Mouse (Mus musculus) stomach, embryonic 16.5 days (tissue): ENCODE measurements around the gene Pmpca. TPM values are rescaled to one million over a fixed set of nuclear protein-coding genes. Genes with fewer than 3 reads are reported as not detected.
A peak's percentile ranks its signal among the peaks of the same experiment; 100 is the strongest.

Experiments
- ATAC-seq: fragments of 200-750 bp; cut with Nextera tagmentation; 2 replicates; pipeline ENCODE4 v1.8.0; 2017; ENCODE audit warnings: moderate number of reproducible peaks, moderate TSS enrichment; ENCODE audit not compliant: insufficient read depth, low FRiP score
- H3K27ac ChIP-seq: fragments of 300-500 bp; sonication (generic); 2 replicates; pipeline ENCODE4 v1.5.1; 2014; ENCODE audit warnings: low read length
- H3K27me3 ChIP-seq: fragments of 300-500 bp; sonication (generic); 2 replicates; pipeline ENCODE4 v1.6.1; 2014; ENCODE audit warnings: low read length, control low read depth, mixed read lengths; ENCODE audit not compliant: control insufficient read depth, insufficient read depth
- H3K36me3 ChIP-seq: fragments of 300-500 bp; sonication (generic); 2 replicates; pipeline ENCODE4 v1.6.1; 2014; ENCODE audit warnings: low read length; ENCODE audit not compliant: control insufficient read depth, insufficient read depth
- H3K4me1 ChIP-seq: fragments of 300-500 bp; sonication (generic); 2 replicates; pipeline ENCODE4 v1.6.1; 2014; ENCODE audit warnings: low read length, control low read depth, mixed read lengths; ENCODE audit not compliant: control insufficient read depth, insufficient read depth
- H3K4me2 ChIP-seq: fragments of 300-500 bp; sonication (generic); 2 replicates; pipeline ENCODE4 v1.6.1; 2014; ENCODE audit warnings: low read depth, low read length, mixed read lengths
- H3K4me3 ChIP-seq: fragments of 300-500 bp; sonication (generic); replicated peaks from 2 replicates; pipeline ENCODE4 v1.5.1; 2014; ENCODE audit warnings: mild to moderate bottlenecking, low read length
- H3K9ac ChIP-seq: fragments of 300-500 bp; sonication (generic); 2 replicates; pipeline ENCODE4 v1.6.1; 2014; ENCODE audit warnings: low read length
- H3K9me3 ChIP-seq: fragments of 300-500 bp; sonication (generic); replicated peaks from 2 replicates; pipeline ENCODE4 v1.6.1; 2016; ENCODE audit warnings: low read length, control low read depth; ENCODE audit not compliant: control insufficient read depth
- WGBS: fragments of 180-500 bp; shearing (Covaris S2); extraction: QIAGEN DNeasy Blood & Tissue Kit; methylation state at CpG from one replicate; pipeline ENCODE4 v1.1.7; 2014; 5-methylcytosine and 5-hydroxymethylcytosine counted together
- polyA plus RNA-seq: library from polyadenylated mRNA; unstranded; fragments of >200 nt; fragmentation: Nextera tagmentation; extraction: Ambion mirVana; gene quantifications from 2 replicates; pipeline ENCODE4 v1.2.1, GENCODE M21; 2015

Gene Pmpca
- polyA plus RNA-seq, 1 experiment from 2014 or later = 97.0 TPM

- Histone ChIP-seq H3K9ac (peak overlapping the region; percentile 93), H3K4me3 (peak overlapping the region; percentile 82; the same call in 1 of the 2 replicates), H3K4me2 (peak overlapping the region; percentile 98), H3K4me1 (peaks cover 14% of the 10 kb centered on the region), H3K27me3 (no peaks in the 10 kb centered on the region), H3K9me3 (no peaks in the 10 kb centered on the region), H3K36me3 (peaks cover 6% of the 10 kb centered on the region; the same call in 1 of the 2 replicates), H3K27ac (no peak overlapping the region)
- 85% methylated on average over 11 of the region's 11 CpGs for whole genome bisulfite sequencing
- no peak for ATAC-seq
Measured at GRCm38 (mm10) chr2:26353066-26353980, 35.8 kb upstream of the Pmpca start.

- WGBS = 91% methylated on average over 4 of the region's 4 CpGs
- no peak overlapping the region for H3K4me3 ChIP-seq
- no peaks in the 10 kb centered on the region for H3K9me3 ChIP-seq
- peaks cover under 1% of the 10 kb centered on the region; the same call in 1 of the 2 replicates for H3K36me3 ChIP-seq
- no peak overlapping the region for H3K27ac ChIP-seq
- no peak overlapping the region for H3K9ac ChIP-seq
- no peak overlapping the region for H3K4me2 ChIP-seq
- no peak for ATAC-seq
- H3K27me3 ChIP-seq = no peaks in the 10 kb centered on the region
- H3K4me1 ChIP-seq = peaks cover 11% of the 10 kb centered on the region
Measured at GRCm38 (mm10) chr2:26354401-26354800, 34.7 kb upstream of the Pmpca start.

- H3K27ac ChIP-seq = no peak overlapping the region
- WGBS = 84% methylated on average over 4 of the region's 4 CpGs
- H3K4me1 ChIP-seq = peaks cover 6% of the 10 kb centered on the region
- H3K27me3 ChIP-seq = no peaks in the 10 kb centered on the region
- no peak overlapping the region for H3K4me2 ChIP-seq
- H3K36me3 ChIP-seq = no peaks in the 10 kb centered on the region
- no peak overlapping the region for H3K9ac ChIP-seq
- no peak for ATAC-seq
- no peaks in the 10 kb centered on the region for H3K9me3 ChIP-seq
- no peak overlapping the region for H3K4me3 ChIP-seq
Measured at GRCm38 (mm10) chr2:26356231-26356630, 32.9 kb upstream of the Pmpca start.

- WGBS = 76% methylated on average over 7 of the region's 7 CpGs
- Histone ChIP-seq H3K36me3 (no peaks in the 10 kb centered on the region), H3K4me3 (no peak overlapping the region), H3K9me3 (no peaks in the 10 kb centered on the region), H3K27me3 (no peaks in the 10 kb centered on the region), H3K27ac (no peak overlapping the region), H3K4me2 (no peak overlapping the region), H3K4me1 (peaks cover 6% of the 10 kb centered on the region), H3K9ac (no peak overlapping the region)
- ATAC-seq = no peak
Measured at GRCm38 (mm10) chr2:26356678-26357077, 32.5 kb upstream of the Pmpca start.

- WGBS = 46% methylated on average over 15 of the region's 15 CpGs
Measured at GRCm38 (mm10) chr2:26357484-26357883, 31.7 kb upstream of the Pmpca start.

GRCm38 (mm10) chr2:26358667-26359320, 30.3 kb upstream of the Pmpca start:
- no peak overlapping the region for H3K4me2 ChIP-seq

More at GRCm38 (mm10) chr2:26357484-26357883, 31.7 kb upstream of the Pmpca start:
- Histone ChIP-seq H3K4me2 (no peak overlapping the region), H3K4me1 (peaks cover 5% of the 10 kb centered on the region), H3K27me3 (no peaks in the 10 kb centered on the region), H3K4me3 (no peak overlapping the region), H3K9ac (no peak overlapping the region), H3K36me3 (no peaks in the 10 kb centered on the region), H3K9me3 (no peaks in the 10 kb centered on the region), H3K27ac (no peak overlapping the region)
- ATAC-seq = peak; percentile 26; the same call in 1 of the 2 replicates

GRCm38 (mm10) chr2:26359983-26360382, 29.2 kb upstream of the Pmpca start:
- Histone ChIP-seq H3K27ac (no peak overlapping the region; the same call in 1 of the 2 replicates), H3K9me3 (no peaks in the 10 kb centered on the region), H3K4me2 (peak overlapping the region; percentile 11; the same call in 1 of the 2 replicates), H3K4me1 (peaks cover 5% of the 10 kb centered on the region; the same call in 1 of the 2 replicates), H3K4me3 (no peak overlapping the region), H3K27me3 (no peaks in the 10 kb centered on the region), H3K36me3 (no peaks in the 10 kb centered on the region), H3K9ac (no peak overlapping the region)
- ATAC-seq = peak; percentile 9; the same call in 1 of the 2 replicates
- WGBS = 66% methylated on average over 6 of the region's 6 CpGs

More at GRCm38 (mm10) chr2:26358667-26359320, 30.3 kb upstream of the Pmpca start:
- H3K27ac ChIP-seq = no peak overlapping the region
- ATAC-seq = no peak
- H3K4me3 ChIP-seq = no peak overlapping the region
- no peaks in the 10 kb centered on the region for H3K4me1 ChIP-seq
- no peaks in the 10 kb centered on the region for H3K9me3 ChIP-seq
- H3K36me3 ChIP-seq = no peaks in the 10 kb centered on the region
- 84% methylated on average over 13 of the region's 13 CpGs for WGBS
- H3K9ac ChIP-seq = no peak overlapping the region
- no peaks in the 10 kb centered on the region for H3K27me3 ChIP-seq

- 36% methylated on average over 3 of the region's 3 CpGs for WGBS
- ATAC-seq = no peak
- peaks cover 6% of the 10 kb centered on the region; the same call in 1 of the 2 replicates for H3K4me1 ChIP-seq
- no peaks in the 10 kb centered on the region for H3K9me3 ChIP-seq
- no peaks in the 10 kb centered on the region for H3K36me3 ChIP-seq
- H3K4me2 ChIP-seq = peak within 1 kb of the TSS; percentile 11; the same call in 1 of the 2 replicates
- H3K4me3 ChIP-seq = no peak within 1 kb of the TSS
- H3K9ac ChIP-seq = no peak within 1 kb of the TSS
- no peak within 1 kb of the TSS; the same call in 1 of the 2 replicates for H3K27ac ChIP-seq
- no peaks in the 10 kb centered on the region for H3K27me3 ChIP-seq
Measured at GRCm38 (mm10) chr2:26360772-26361171, 28.4 kb upstream of the Pmpca start, which contains the start of gene Card9. Gene Card9 (minus strand): TSS chr2:26360918.
